Mouse (Mus musculus): ENCODE results near the gene Elof1. TPM values are rescaled to one million over a fixed set of nuclear protein-coding genes. Genes with fewer than 3 reads are reported as not detected.

Elof1 gene
- polyA plus RNA-seq (2012; rRNA removed), result 150 and 156 TPM in 2 replicates

DNA sequence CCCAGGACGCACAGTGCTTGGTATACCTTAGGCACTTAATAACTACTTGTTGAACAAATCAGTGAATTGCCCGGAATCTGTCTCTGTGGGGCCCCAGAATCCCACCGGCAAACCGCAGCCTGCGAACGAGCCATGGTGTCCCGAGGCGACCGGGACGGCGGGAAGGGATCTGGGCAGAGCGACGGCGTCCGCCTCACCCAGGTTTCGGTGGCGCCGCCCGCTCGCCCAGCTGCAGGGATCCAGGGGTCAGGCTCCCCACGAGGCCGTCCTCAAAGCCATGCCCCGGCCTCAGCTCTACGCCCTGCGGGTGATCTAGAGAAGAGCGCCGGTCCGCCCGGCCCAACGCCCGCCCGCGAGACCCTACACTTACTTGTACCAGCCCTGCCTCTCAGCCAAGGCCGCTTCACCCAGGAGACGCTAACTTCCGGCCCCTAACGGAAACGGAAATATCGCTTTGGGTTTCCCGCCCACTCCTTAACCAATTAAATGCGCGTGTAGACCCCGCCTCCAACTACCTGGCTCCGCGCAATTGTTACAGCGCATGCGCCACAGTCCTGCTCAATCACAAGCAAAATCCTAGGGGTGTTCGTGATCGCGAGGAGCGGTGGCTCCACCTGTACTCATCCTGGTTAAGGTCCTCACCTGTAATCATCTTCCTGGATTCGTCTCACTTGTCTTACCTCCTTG lies at the start of gene Elof1:
Gene Elof1 (minus strand): TSS at position 433 of the 687 bp plus-strand sequence.

DNA sequence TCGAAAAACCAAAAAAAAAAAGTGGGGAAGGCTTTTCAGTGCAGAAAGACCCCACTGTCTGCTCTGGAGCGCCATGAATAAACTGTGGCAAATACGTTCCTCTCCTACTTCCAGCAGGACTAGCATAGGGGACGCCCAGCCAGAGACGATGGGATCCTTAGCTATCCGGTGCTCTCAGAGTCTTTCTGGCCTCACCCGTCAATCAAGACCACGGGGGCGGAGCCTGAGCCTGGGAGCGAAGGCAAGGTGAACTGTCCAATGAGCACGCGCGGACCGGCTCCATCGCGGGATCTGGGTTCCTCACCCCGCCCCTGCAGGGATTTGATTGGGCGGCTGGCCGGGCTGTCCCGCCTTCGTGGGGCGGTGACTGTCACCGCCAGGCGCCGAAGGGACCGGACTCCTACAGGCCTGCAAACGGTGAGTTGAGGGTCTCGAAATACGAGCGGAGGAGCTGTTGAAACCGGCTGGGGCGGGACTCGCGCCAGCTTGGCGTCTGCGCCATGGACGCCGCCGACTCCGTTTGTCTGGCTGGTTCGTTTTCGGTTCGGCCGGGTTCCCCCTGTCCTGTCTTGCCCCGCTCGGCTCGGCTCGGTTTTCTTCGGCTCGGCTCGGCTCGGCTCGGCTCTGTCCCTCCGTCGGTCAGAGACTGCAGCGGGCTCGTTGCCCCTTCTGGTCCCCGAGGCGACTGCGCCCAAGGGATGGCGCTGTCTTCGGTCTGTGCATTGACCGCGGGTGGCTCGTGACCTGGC lies 39.7 kb upstream of the Elof1 start, which contains the start of gene Pigyl:
Gene Pigyl (plus strand): TSS at position 350 of the 749 bp plus-strand sequence.

DNA sequence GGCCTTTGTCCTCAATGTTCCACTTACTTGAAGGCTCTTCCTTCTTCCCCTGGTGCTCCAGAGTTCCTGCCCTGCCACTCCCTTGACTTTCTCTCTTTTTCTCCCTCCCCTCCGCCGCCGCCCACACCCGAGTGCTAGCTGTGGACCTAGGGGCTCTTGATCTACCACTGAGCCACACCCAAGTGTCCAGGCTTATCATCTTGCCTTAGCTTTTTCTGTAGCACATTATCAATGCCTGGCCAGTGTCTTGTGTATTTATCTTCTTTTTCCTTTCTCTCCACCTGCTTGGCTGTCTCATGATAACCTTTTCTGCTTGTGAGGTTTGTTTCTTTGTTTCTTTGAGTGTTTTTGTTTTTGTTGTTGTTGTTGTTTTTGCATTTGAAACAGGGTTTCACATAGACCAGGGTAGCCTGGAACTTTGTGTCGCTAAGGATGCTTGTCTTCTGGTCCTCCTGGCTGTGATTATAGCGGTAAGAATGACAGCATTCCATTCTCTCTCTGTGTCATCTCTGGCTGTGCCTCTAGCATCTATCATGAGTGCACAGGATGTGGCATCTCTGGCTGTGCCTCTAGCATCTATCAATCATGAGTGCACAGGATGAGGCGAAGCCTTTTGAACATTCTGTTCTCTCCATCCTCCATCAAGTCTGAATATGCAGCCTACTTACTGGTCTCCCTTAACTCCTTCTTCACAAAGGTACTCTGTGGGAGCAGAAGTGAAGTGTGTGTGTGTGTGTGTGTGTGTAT lies 18.8 kb upstream of the Elof1 start, which contains the start of gene Acp5:
Gene Acp5 (minus strand): TSS at position 68 of the 747 bp plus-strand sequence.

DNA sequence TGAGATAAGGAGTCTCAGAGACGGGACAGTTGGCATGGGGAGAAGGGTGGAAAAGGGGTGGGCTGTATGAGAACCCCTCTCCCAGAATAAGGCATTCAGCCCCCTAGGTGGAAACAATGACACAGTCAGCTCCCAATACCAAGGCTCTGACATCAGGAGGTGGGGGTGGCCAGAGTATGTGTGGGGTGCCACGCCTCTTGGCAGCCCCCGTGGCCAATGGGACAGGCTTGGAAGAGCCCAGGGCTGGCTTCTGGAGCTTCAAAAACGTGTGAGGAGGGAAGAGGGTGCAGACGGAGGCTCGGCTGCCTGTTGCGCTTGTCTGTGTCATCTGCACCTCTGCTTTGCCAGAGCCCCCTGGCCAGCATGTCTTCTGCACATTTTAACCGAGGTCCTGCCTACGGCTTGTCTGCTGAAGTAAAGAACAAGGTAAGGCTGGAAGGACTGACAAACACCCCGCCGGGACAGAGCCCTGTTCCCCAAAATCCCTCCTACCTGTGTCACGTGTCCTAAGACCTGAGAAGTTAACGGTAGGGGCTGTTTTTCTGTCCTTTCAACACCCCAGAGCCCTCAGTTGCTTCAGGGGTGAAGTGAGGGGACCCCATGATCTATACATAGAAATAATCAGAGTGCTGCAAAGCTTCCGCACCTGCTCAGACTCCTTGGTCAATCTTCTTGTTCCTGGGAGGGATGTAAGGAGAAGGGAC lies 17.8 kb downstream of the Elof1 start, which contains the start of gene Cnn1:
Gene Cnn1 (plus strand): TSS at position 224 of the 704 bp plus-strand sequence.

DNA sequence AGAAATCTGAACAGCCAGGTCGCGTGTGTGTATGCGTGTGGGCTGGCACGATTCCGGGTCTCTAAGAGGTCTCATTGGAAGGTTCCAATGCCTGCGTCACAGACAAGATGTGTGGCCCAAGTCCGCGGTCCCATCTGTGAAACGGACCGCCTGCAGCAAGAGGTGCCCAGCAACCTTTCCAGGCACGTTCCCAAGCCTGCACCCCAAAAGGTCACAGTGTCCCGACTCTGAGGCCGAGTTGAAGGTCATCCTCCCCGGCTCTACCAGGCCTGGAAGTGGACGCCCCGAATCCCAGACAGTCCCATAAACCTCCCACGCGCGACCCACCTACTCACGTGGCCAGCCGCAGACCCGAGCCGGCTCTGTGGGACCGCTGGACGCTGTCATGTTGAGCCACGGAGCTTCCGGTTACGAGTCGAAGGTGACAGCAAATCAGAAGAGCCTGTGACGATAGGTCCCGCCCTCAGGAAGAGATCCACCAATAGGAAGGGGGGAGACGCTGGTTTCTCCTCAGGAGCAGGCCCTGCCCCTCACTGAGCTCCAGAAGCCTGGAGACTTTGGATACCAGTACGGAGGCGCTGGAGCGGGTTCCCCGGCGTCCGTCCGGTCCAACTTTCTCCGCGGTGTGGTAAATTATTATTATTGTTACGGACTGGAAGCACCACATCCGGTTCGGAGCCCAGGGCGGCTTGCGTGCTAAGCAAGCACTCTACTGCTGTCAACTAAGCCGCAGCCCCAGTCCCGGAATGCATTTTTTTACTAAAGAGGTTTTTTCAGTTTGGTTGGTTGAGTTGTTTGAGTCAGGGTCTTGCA lies 31.7 kb downstream of the Elof1 start, which contains the start of gene Ecsit:
Gene Ecsit (minus strand): TSS at position 417 of the 813 bp plus-strand sequence.

DNA sequence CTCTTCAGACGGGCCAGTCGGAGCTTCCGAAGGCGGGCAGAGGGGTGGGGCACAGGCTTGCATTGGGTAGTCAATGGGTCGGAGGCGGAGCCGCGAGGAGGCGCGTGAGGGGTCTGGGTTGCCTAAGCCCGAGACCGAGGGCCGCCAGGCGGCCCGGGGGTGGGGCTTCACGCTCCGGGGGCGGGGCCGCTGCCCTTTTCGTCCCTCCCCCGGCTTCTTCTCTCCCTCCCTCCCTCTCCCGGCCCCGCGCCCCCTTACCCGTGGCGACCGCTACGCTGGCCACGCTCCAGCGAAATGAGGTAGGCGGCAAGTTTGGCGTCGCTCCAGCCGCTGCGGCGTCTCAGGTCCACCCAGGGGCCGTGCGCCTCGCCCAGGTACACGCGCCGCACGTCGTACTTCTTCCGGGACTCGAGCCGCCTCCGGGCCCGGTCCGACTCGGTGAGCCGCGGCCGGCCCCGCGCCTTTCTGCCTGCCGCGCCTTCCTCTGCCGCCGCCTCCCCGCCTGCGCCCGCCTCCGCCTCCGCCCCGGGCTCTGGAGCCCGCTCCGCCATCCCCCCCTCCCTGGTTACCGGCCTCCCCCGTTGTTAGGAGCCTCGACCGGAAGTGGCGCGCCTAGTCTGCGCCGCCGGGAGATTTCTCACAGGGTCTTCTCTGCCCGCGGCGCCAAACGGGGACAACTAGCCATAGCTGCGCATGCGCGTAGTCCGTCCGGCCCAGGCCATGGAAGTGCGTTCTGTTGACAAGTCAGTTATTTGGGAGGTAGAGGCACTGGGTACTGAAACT lies 46.0 kb downstream of the Elof1 start, which contains the start of the genes Gm49318 and Zfp653:
Gene Gm49318 (minus strand): TSS at position 469 of the 783 bp plus-strand sequence.
Gene Zfp653 (minus strand): TSS at position 586 of the 783 bp plus-strand sequence.

Other genes starting within 250 kb of the Elof1 start
- gene Rab3d, start 199.0 kb downstream of the Elof1 start, polyA plus RNA-seq (2012; rRNA removed), result 25.1 and 27.4 TPM in 2 replicates
- gene Ccdc159, start 189.7 kb downstream of the Elof1 start, polyA plus RNA-seq (2012; rRNA removed), result 18.0 and 18.3 TPM in 2 replicates
- 34.2 and 39.4 TPM in 2 replicates for gene Tmem205, start 189.6 kb downstream of the Elof1 start, polyA plus RNA-seq (2012; rRNA removed)
- 126 and 127 TPM in 2 replicates for gene Plppr2, start 180.1 kb downstream of the Elof1 start, polyA plus RNA-seq (2012; rRNA removed)
- gene Swsap1, start 161.4 kb downstream of the Elof1 start, polyA plus RNA-seq (2012; rRNA removed), result 9.7 and 10.7 TPM in 2 replicates
- 2.2 and 2.5 TPM in 2 replicates for gene Epor, start 153.7 kb downstream of the Elof1 start, polyA plus RNA-seq (2012; rRNA removed)
- 2.1 and 3.7 TPM in 2 replicates for gene Rgl3, start 127.7 kb downstream of the Elof1 start, polyA plus RNA-seq (2012; rRNA removed)
- 6.0 and 7.2 TPM in 2 replicates for gene Ccdc151, start 114.5 kb downstream of the Elof1 start, polyA plus RNA-seq (2012; rRNA removed)
- gene Prkcsh, start 114.4 kb downstream of the Elof1 start, polyA plus RNA-seq (2012; rRNA removed), result 114 and 135 TPM in 2 replicates
- gene Elavl3, start 65.1 kb downstream of the Elof1 start, polyA plus RNA-seq (2012; rRNA removed), result 198 and 211 TPM in 2 replicates
- 0.14 TPM in 1 of 2 replicates, not detected in the other for gene Gm49318, start 45.9 kb downstream of the Elof1 start, polyA plus RNA-seq (2012; rRNA removed)
- gene Zfp653, start 45.8 kb downstream of the Elof1 start, polyA plus RNA-seq (2012; rRNA removed), result 53.1 and 55.4 TPM in 2 replicates
- 49.9 TPM in 2 replicates for gene Ecsit, start 31.7 kb downstream of the Elof1 start, polyA plus RNA-seq (2012; rRNA removed)
- gene Cnn1, start 18.0 kb downstream of the Elof1 start, polyA plus RNA-seq (2012; rRNA removed), result 1.00 and 1.6 TPM in 2 replicates
- gene Acp5, start 18.5 kb upstream of the Elof1 start, polyA plus RNA-seq (2012; rRNA removed), result 1.7 and 3.0 TPM in 2 replicates
- gene Pigyl, start 39.7 kb upstream of the Elof1 start, polyA plus RNA-seq (2012; rRNA removed), result 87.3 and 87.8 TPM in 2 replicates
- gene Zfp872, start 70.9 kb upstream of the Elof1 start, polyA plus RNA-seq (2012; rRNA removed), result 0.12 and 0.14 TPM in 2 replicates
- 7.4 and 9.4 TPM in 2 replicates for gene Zfp809, start 108.5 kb upstream of the Elof1 start, polyA plus RNA-seq (2012; rRNA removed)
- 4.3 and 4.7 TPM in 2 replicates for gene Zfp599, start 142.7 kb upstream of the Elof1 start, polyA plus RNA-seq (2012; rRNA removed)
- 36.5 and 41.8 TPM in 2 replicates for gene Zfp810, start 190.5 kb upstream of the Elof1 start, polyA plus RNA-seq (2012; rRNA removed)

Data from central nervous system, embryonic 14 days (tissue).